Mouse (Mus musculus) subcutaneous adipose tissue, adult 2 months (tissue): ENCODE measurements around the gene Smbd1. TPM values are rescaled to one million over a fixed set of nuclear protein-coding genes. Genes with fewer than 3 reads are reported as not detected.

ENCODE experiments used
- polyA plus RNA-seq: library from polyadenylated mRNA; depleted of rRNA; stranded (reverse); fragments of >200 nt; gene quantifications from 2 replicates; pipeline ENCODE4 v1.2.3, GENCODE M21; 2012; ENCODE audit warnings: low replicate concordance; rRNA removed

The Smbd1 gene
- polyA plus RNA-seq: not detected in 2 replicates

DNA sequence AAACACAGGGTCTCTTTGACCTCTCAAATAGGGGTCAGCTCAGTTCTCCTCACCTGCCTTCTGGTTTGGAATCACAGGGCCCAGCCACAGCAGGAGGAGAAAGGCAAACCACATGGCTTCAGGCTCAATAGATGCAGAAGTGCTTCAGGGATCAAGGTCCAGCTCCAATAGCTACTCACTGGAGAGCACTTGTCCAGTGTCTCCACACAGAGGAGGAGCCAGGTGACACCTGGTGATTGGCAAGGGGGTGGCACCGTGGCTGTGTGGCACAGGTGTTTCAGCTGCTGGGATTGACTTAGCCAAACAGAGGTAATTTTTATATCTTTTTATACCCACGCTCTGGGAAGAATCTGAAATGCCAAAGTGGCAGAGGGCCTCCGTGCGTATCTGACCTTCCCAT, at the start of gene Smbd1:
Smbd1 (minus strand) TSS at position 157 of the 400 bp plus-strand sequence.

DNA sequence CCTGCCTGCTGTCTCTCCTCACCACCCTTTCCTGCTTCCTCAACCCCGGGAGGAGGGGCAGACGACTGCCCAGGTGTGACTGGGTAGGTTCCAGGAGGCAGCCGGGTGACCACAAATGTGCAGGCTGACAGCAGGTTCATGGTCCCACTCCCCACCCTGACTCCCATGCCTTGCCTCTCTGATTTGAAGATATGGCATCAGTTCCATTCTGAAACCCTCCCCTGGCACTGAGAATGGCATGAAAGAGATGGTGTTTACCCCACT, 12.9 kb downstream of the Smbd1 start, which contains the start of gene Muc20:
Muc20 (minus strand) TSS at position 10 of the 264 bp plus-strand sequence.

Other genes with a start within 250 kb of the Smbd1 start
- 6.7 and 7.1 TPM in 2 replicates for gene Tfrc, start 201.6 kb downstream of the Smbd1 start, polyA plus RNA-seq
- 95.7 and 99.0 TPM in 2 replicates for gene Tnk2, start 166.6 kb downstream of the Smbd1 start, polyA plus RNA-seq
- gene Muc4, start 74.6 kb downstream of the Smbd1 start, polyA plus RNA-seq: 0.16 and 17.8 TPM in 2 replicates
- 6.0 TPM in 1 of 2 replicates, not detected in the other for gene Muc20, start 13.0 kb downstream of the Smbd1 start, polyA plus RNA-seq
- 11.6 and 13.7 TPM in 2 replicates for gene Fyttd1, start 67.0 kb upstream of the Smbd1 start, polyA plus RNA-seq
- 37.5 and 43.6 TPM in 2 replicates for gene Rubcn, start 67.3 kb upstream of the Smbd1 start, polyA plus RNA-seq
- 35.1 and 39.6 TPM in 2 replicates for gene Lrch3, start 103.6 kb upstream of the Smbd1 start, polyA plus RNA-seq
- gene Iqcg, start 245.7 kb upstream of the Smbd1 start, polyA plus RNA-seq: 0.21 and 0.24 TPM in 2 replicates
- 259 and 500 TPM in 2 replicates for gene Rpl35a, start 246.0 kb upstream of the Smbd1 start, polyA plus RNA-seq